Mouse (Mus musculus) heart, postnatal 4 days (tissue): ENCODE results near the gene Rxylt1. TPM values are rescaled to one million over a fixed set of nuclear protein-coding genes. Genes with fewer than 3 reads are reported as not detected.

Source experiments
- DNase-seq: peaks from one replicate; pipeline ENCODE4 v3.0.0; 2021
- total RNA-seq, 2 experiments: library from RNA; stranded (reverse); gene quantifications; 2 replicates each; pipeline ENCODE4 v1.2.3; 2021

Gene Rxylt1
- total RNA-seq, 2 experiments from 2014 or later: 45.0 to 47.3 TPM

DNA sequence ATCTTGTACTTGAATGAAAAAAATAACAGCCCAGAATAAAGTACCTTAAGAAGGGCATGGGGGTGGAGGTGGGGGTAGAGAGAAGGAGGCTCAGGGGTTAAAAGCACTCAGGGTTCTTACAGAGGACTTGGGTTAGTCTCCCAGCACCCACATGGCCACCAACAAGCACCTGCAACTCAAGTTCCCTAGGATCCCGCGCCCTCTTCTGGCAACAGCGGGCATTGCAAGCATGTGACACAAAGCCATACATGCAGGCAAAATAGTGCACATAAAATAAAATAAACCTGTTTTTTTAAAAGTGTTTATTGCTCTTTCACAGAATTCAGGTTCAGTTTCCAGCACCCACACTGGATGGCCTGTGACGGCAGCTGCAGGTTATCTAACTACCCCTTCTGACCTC lies 56.8 kb downstream of the Rxylt1 start:
- peak; percentile 30 for DNase-seq

DNA sequence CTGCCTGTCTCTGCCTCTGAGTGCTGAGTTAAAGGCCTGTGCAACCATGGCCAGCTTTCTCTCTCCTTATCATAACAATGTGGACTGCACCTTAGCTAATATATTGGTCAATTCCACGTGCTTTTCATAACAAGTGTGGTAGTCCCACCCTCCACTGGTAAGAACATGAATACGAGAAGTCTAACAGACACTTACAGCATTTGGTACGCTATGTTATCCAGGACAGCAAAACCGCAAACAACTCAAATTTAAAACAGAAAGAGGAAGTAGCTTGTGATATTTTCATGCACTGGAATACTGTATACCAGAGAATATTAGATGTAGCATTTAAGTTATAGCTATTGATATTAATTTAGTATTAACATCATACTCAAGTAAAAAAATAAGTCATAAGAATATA lies 57.6 kb downstream of the Rxylt1 start:
- DNase-seq: no peak

DNA sequence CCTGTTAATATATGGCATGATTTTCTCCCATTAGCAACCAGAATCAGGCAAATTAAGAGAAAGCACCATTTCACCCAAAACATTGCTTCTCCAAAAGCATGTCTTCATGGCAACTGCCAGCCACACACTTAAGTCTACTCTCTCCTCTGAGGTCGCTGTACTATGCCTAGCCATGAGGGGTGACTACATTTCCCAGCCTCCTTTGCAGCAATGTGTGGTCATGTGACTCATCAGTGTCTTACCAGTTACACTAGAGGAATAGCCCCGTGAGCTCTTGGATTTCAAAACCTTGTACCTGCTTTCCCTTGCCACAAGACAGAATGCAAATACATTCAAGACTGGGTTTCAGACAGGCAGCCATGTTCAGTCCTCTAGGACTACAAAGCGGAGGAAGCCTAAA lies 58.6 kb downstream of the Rxylt1 start:
- no peak for DNase-seq

DNA sequence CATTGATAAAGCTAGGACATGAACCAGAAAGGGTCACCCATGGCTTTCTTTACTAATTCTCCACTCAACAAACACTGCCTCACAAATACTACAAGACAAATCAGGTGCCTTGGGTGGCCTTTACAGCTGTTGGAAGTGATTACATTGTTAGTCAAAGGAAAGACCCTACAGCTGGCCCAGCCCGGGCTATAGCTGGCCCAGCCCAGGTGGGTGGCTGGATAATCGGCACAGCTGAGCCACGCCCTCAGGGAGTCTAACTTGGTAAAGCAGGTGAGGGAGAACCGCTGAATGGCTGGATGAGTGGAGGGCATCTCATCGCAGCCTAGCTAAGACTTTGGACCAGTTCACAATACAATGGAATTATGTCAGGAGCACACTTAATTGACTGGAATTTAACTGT lies 63.9 kb downstream of the Rxylt1 start:
- no peak for DNase-seq

DNA sequence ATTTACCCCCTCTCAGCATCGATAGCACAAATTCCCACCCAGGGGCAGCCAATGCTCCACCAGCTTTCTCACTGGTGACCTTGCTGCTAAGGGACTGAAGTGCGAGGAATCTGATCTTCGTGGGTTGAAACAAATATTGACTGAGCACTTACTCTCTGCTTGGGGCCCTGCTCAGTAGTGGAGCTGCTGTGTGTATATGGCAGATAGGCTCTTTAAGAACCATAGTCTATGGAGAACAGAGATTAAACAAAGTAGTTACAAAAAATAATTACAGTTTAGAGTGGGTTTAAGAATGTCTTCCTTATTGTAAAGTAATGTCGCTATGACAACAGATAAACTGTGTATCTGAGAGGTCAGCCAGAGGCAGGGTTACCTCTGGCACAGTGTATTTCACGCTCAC lies 66.8 kb downstream of the Rxylt1 start:
- DNase-seq: no peak

DNA sequence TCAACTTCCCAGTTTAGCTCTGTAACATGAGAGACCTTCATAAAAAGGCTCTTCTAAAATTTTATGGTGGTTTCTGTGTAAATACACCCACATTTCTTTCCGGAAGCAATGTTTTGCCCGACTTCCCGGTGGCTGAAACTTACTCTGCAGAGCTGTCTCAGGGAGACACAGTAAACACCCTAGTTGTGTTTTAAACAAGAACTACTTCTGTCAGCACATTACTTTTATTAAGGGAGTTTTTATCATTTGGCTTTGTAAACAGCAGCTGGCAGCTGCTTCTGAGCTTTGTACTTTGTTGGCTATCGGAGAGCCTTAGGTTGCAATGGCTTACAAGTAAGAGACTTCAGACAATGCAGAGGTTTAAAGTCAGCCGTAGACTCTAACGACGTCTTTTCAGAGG lies 67.4 kb downstream of the Rxylt1 start:
- no peak for DNase-seq

Other genes starting within 250 kb of the Rxylt1 start
- gene Srgap1, start 50.1 kb downstream of the Rxylt1 start, total RNA-seq: 10 to 100 TPM; 11.9 to 13.2 TPM